Mouse (Mus musculus): ENCODE measurements around the gene 4930404N11Rik. TPM values are rescaled to one million over a fixed set of nuclear protein-coding genes. Genes with fewer than 3 reads are reported as not detected.
A peak's percentile ranks its signal among the peaks of the same experiment; 100 is the strongest.

Gene 4930404N11Rik
- polyA plus RNA-seq, 1 experiment from 2014 or later: 0.31 TPM

- 35% methylated on average over 14 of the region's 19 CpGs for WGBS
- no peaks in the 10 kb centered on the region for H3K36me3 ChIP-seq (ENCODE audit: control insufficient read depth, insufficient read depth, low read length)
- H3K27me3 ChIP-seq (replicated peaks; ENCODE audit: control insufficient read depth, insufficient read depth, low read length): peaks cover 24% of the 10 kb centered on the region
- ATAC-seq (ENCODE audit: low read depth) (peak; percentile 55), DNase-seq (ENCODE audit: low spot score) (peak; percentile 68)
- H3K4me3 ChIP-seq (ENCODE audit: low read depth, low read length): no peak overlapping the region
- peaks cover 13% of the 10 kb centered on the region for H3K4me1 ChIP-seq (ENCODE audit: control insufficient read depth, insufficient read depth, low read length)
- H3K27ac ChIP-seq (replicated peaks; ENCODE audit: low read depth, low read length): peak overlapping the region; percentile 86
- H3K9ac ChIP-seq (ENCODE audit: low read depth, low read length): 0 out of 2 replicates have a peak overlapping the region, but pooled peaks have one; percentile 45
- peak overlapping the region; percentile 8; the same call in 1 of the 2 replicates for H3K4me2 ChIP-seq (ENCODE audit: low read depth, low read length)
- no peaks in the 10 kb centered on the region for H3K9me3 ChIP-seq (ENCODE audit: control insufficient read depth, low read length)
Observed at GRCm38 (mm10) chr10:81335393-81336340, 29.9 kb downstream of the 4930404N11Rik start.

GRCm38 (mm10) chr10:81334324-81334723 is 31.3 kb downstream of the 4930404N11Rik start:
- Histone ChIP-seq H3K9ac (ENCODE audit: low read depth, low read length) (0 out of 2 replicates have a peak overlapping the region, but pooled peaks have one; percentile 20), H3K4me2 (ENCODE audit: low read depth, low read length) (no peak overlapping the region), H3K36me3 (ENCODE audit: control insufficient read depth, insufficient read depth, low read length) (no peaks in the 10 kb centered on the region), H3K9me3 (ENCODE audit: control insufficient read depth, low read length) (no peaks in the 10 kb centered on the region), H3K4me1 (ENCODE audit: control insufficient read depth, insufficient read depth, low read length) (peaks cover 24% of the 10 kb centered on the region), H3K4me3 (ENCODE audit: low read depth, low read length) (no peak overlapping the region), H3K27ac (replicated peaks; ENCODE audit: low read depth, low read length) (no peak overlapping the region), H3K27me3 (replicated peaks; ENCODE audit: control insufficient read depth, insufficient read depth, low read length) (peaks cover 24% of the 10 kb centered on the region)
- 69% methylated on average over 11 of the region's 11 CpGs for WGBS
- ATAC-seq (ENCODE audit: low read depth) (no peak), DNase-seq (ENCODE audit: low spot score) (no peak)

GRCm38 (mm10) chr10:81332277-81332676 is 33.3 kb downstream of the 4930404N11Rik start:
- WGBS: 20% methylated on average over 26 of the region's 29 CpGs
- peaks cover under 1% of the 10 kb centered on the region; the same call in 1 of the 2 replicates for H3K36me3 ChIP-seq (ENCODE audit: control insufficient read depth, insufficient read depth, low read length)
- no peak overlapping the region for H3K27ac ChIP-seq (replicated peaks; ENCODE audit: low read depth, low read length)
- no peak overlapping the region for H3K4me2 ChIP-seq (ENCODE audit: low read depth, low read length)
- peaks cover 18% of the 10 kb centered on the region for H3K27me3 ChIP-seq (replicated peaks; ENCODE audit: control insufficient read depth, insufficient read depth, low read length)
- ATAC-seq (ENCODE audit: low read depth) (no peak), DNase-seq (ENCODE audit: low spot score) (no peak)
- peak overlapping the region; percentile 5; the same call in 1 of the 2 replicates for H3K4me3 ChIP-seq (ENCODE audit: low read depth, low read length)
- H3K9ac ChIP-seq (ENCODE audit: low read depth, low read length): peak overlapping the region; percentile 30; the same call in 1 of the 2 replicates
- H3K9me3 ChIP-seq (ENCODE audit: control insufficient read depth, low read length): no peaks in the 10 kb centered on the region
- peaks cover 36% of the 10 kb centered on the region for H3K4me1 ChIP-seq (ENCODE audit: control insufficient read depth, insufficient read depth, low read length)

- WGBS: 38% methylated on average over 4 of the region's 4 CpGs
- no peaks in the 10 kb centered on the region for H3K9me3 ChIP-seq (ENCODE audit: control insufficient read depth, low read length)
- peak overlapping the region; percentile 44 for H3K9ac ChIP-seq (ENCODE audit: low read depth, low read length)
- H3K4me1 ChIP-seq (ENCODE audit: control insufficient read depth, insufficient read depth, low read length): peaks cover 26% of the 10 kb centered on the region
- peak overlapping the region; percentile 34 for H3K4me2 ChIP-seq (ENCODE audit: low read depth, low read length)
- peaks cover 24% of the 10 kb centered on the region for H3K36me3 ChIP-seq (ENCODE audit: control insufficient read depth, insufficient read depth, low read length)
- DNase-seq (ENCODE audit: low spot score): peak; percentile 35
- peaks cover 18% of the 10 kb centered on the region for H3K27me3 ChIP-seq (replicated peaks; ENCODE audit: control insufficient read depth, insufficient read depth, low read length)
- peak; percentile 1; the same call in 1 of the 2 replicates for ATAC-seq (ENCODE audit: low read depth)
- peak overlapping the region; percentile 90 for H3K27ac ChIP-seq (replicated peaks; ENCODE audit: low read depth, low read length)
- H3K4me3 ChIP-seq (ENCODE audit: low read depth, low read length): no peak overlapping the region
Observed at GRCm38 (mm10) chr10:81330007-81330406, 35.6 kb downstream of the 4930404N11Rik start.

- H3K9me3 ChIP-seq (ENCODE audit: control insufficient read depth, low read length): no peaks in the 10 kb centered on the region
- 55% methylated on average over 10 of the region's 10 CpGs for WGBS
- peak; percentile 94 for DNase-seq (ENCODE audit: low spot score)
- H3K4me3 ChIP-seq (ENCODE audit: low read depth, low read length): no peak overlapping the region
- H3K27me3 ChIP-seq (replicated peaks; ENCODE audit: control insufficient read depth, insufficient read depth, low read length): peaks cover 18% of the 10 kb centered on the region
- peak overlapping the region; percentile 34 for H3K4me2 ChIP-seq (ENCODE audit: low read depth, low read length)
- H3K4me1 ChIP-seq (ENCODE audit: control insufficient read depth, insufficient read depth, low read length): peaks cover 24% of the 10 kb centered on the region
- peak; percentile 80 for ATAC-seq (ENCODE audit: low read depth)
- H3K9ac ChIP-seq (ENCODE audit: low read depth, low read length): peak overlapping the region; percentile 44
- H3K36me3 ChIP-seq (ENCODE audit: control insufficient read depth, insufficient read depth, low read length): peaks cover 30% of the 10 kb centered on the region
- H3K27ac ChIP-seq (replicated peaks; ENCODE audit: low read depth, low read length): peak overlapping the region; percentile 90
Observed at GRCm38 (mm10) chr10:81329194-81329975, 36.2 kb downstream of the 4930404N11Rik start.

- Histone ChIP-seq H3K4me3 (ENCODE audit: low read depth, low read length) (no peak within 1 kb of the TSS), H3K9me3 (ENCODE audit: control insufficient read depth, low read length) (no peaks in the 10 kb centered on the region), H3K27me3 (replicated peaks; ENCODE audit: control insufficient read depth, insufficient read depth, low read length) (peaks cover 17% of the 10 kb centered on the region), H3K4me2 (ENCODE audit: low read depth, low read length) (peak within 1 kb of the TSS; percentile 34), H3K27ac (replicated peaks; ENCODE audit: low read depth, low read length) (peak within 1 kb of the TSS; percentile 90), H3K4me1 (ENCODE audit: control insufficient read depth, insufficient read depth, low read length) (peaks cover 24% of the 10 kb centered on the region), H3K36me3 (ENCODE audit: control insufficient read depth, insufficient read depth, low read length) (peaks cover 40% of the 10 kb centered on the region), H3K9ac (ENCODE audit: low read depth, low read length) (peak within 1 kb of the TSS; percentile 44)
- 24% methylated on average over 9 of the region's 10 CpGs for WGBS
- no peak for ATAC-seq (ENCODE audit: low read depth)
- DNase-seq (ENCODE audit: low spot score): no peak
Observed at GRCm38 (mm10) chr10:81328386-81328785, 37.2 kb downstream of the 4930404N11Rik start, which contains the start of gene Tbxa2r. Gene Tbxa2r (plus strand): TSS chr10:81328731.

GRCm38 (mm10) chr10:81327959-81328358 is 37.7 kb downstream of the 4930404N11Rik start:
- ATAC-seq (ENCODE audit: low read depth) (no peak), DNase-seq (ENCODE audit: low spot score) (no peak)
- Histone ChIP-seq H3K4me1 (ENCODE audit: control insufficient read depth, insufficient read depth, low read length) (peaks cover 24% of the 10 kb centered on the region), H3K4me2 (ENCODE audit: low read depth, low read length) (0 out of 2 replicates have a peak overlapping the region, but pooled peaks have one; percentile 34), H3K4me3 (ENCODE audit: low read depth, low read length) (no peak overlapping the region), H3K36me3 (ENCODE audit: control insufficient read depth, insufficient read depth, low read length) (peaks cover 44% of the 10 kb centered on the region), H3K9ac (ENCODE audit: low read depth, low read length) (peak overlapping the region; percentile 34; the same call in 1 of the 2 replicates), H3K27ac (replicated peaks; ENCODE audit: low read depth, low read length) (no peak overlapping the region), H3K9me3 (ENCODE audit: control insufficient read depth, low read length) (no peaks in the 10 kb centered on the region), H3K27me3 (replicated peaks; ENCODE audit: control insufficient read depth, insufficient read depth, low read length) (peaks cover 12% of the 10 kb centered on the region)
- 23% methylated on average over 1 of the region's 2 CpGs for WGBS

GRCm38 (mm10) chr10:81326858-81327257 is 38.8 kb downstream of the 4930404N11Rik start:
- 73% methylated on average over 5 of the region's 6 CpGs for WGBS
- H3K27ac ChIP-seq (replicated peaks; ENCODE audit: low read depth, low read length): no peak overlapping the region

More at GRCm38 (mm10) chr10:81326858-81327257, 38.8 kb downstream of the 4930404N11Rik start:
- no peak overlapping the region for H3K4me2 ChIP-seq (ENCODE audit: low read depth, low read length)
- DNase-seq (ENCODE audit: low spot score) (no peak), ATAC-seq (ENCODE audit: low read depth) (no peak)
- H3K9ac ChIP-seq (ENCODE audit: low read depth, low read length): no peak overlapping the region
- no peaks in the 10 kb centered on the region for H3K9me3 ChIP-seq (ENCODE audit: control insufficient read depth, low read length)
- peaks cover 52% of the 10 kb centered on the region for H3K36me3 ChIP-seq (ENCODE audit: control insufficient read depth, insufficient read depth, low read length)
- H3K27me3 ChIP-seq (replicated peaks; ENCODE audit: control insufficient read depth, insufficient read depth, low read length): 0 out of 2 replicates have a peak, but pooled peaks cover 3% of the 10 kb centered on the region
- H3K4me3 ChIP-seq (ENCODE audit: low read depth, low read length): no peak overlapping the region
- H3K4me1 ChIP-seq (ENCODE audit: control insufficient read depth, insufficient read depth, low read length): peaks cover 24% of the 10 kb centered on the region

Measured in embryonic facial prominence, embryonic 14.5 days (tissue).